Mouse (Mus musculus) embryonic facial prominence, embryonic 11.5 days (tissue): ENCODE measurements around the gene Gtf2i. TPM values are rescaled to one million over a fixed set of nuclear protein-coding genes. Genes with fewer than 3 reads are reported as not detected.
"Not testable (repeated sequence)": the region's sequence is repeated elsewhere in the genome, so short reads cannot be mapped to it uniquely, and the experiment has no call there.

Source experiments
- ATAC-seq: fragments of 200-750 bp; cut with Nextera tagmentation; replicated peaks from 2 replicates; pipeline ENCODE4 v1.8.0; 2017; ENCODE audit warnings: low read depth; ENCODE audit not compliant: insufficient number of reproducible peaks, low FRiP score, low TSS enrichment
- DNase-seq: peaks from one replicate; pipeline ENCODE4 v3.0.0-alpha.2; 2015; ENCODE audit warnings: low spot score
- H3K27ac ChIP-seq: fragments of 300-500 bp; sonication (generic); replicated peaks from 2 replicates; pipeline ENCODE4 v1.5.1; 2014; ENCODE audit warnings: mild to moderate bottlenecking, low read depth, low read length, control low read depth
- H3K27me3 ChIP-seq: fragments of 300-500 bp; sonication (generic); 2 replicates; pipeline ENCODE4 v1.6.1; 2014; ENCODE audit warnings: mild to moderate bottlenecking, low read length, moderate library complexity, mixed read lengths; ENCODE audit not compliant: control insufficient read depth, insufficient read depth
- H3K36me3 ChIP-seq: fragments of 300-500 bp; sonication (generic); replicated peaks from 2 replicates; pipeline ENCODE4 v1.6.1; 2014; ENCODE audit warnings: low read depth, mild to moderate bottlenecking, low read length, moderate library complexity, mixed read lengths; ENCODE audit not compliant: control insufficient read depth, insufficient read depth
- H3K4me1 ChIP-seq: fragments of 300-500 bp; sonication (generic); 2 replicates; pipeline ENCODE4 v1.6.1; 2014; ENCODE audit warnings: low read length, mixed read lengths; ENCODE audit not compliant: control insufficient read depth, insufficient read depth
- H3K4me2 ChIP-seq: fragments of 300-500 bp; sonication (generic); 2 replicates; pipeline ENCODE4 v1.6.1; 2014; ENCODE audit warnings: low read depth, mild to moderate bottlenecking, control low read depth, low read length, moderate library complexity
- H3K4me3 ChIP-seq: fragments of 300-500 bp; sonication (generic); 2 replicates; pipeline ENCODE4 v1.5.1; 2014; ENCODE audit warnings: low read depth, low read length, control low read depth
- H3K9ac ChIP-seq: fragments of 300-500 bp; sonication (generic); replicated peaks from 2 replicates; pipeline ENCODE4 v1.6.1; 2014; ENCODE audit warnings: mild to moderate bottlenecking, control low read depth, low read length
- H3K9me3 ChIP-seq: fragments of 300-500 bp; sonication (generic); replicated peaks from 2 replicates; pipeline ENCODE4 v1.6.1; 2016; ENCODE audit warnings: mild to moderate bottlenecking, low read length, inconsistent platforms, mixed read lengths; ENCODE audit not compliant: control insufficient read depth
- WGBS: fragments of 180-500 bp; shearing (Covaris S2); extraction: QIAGEN DNeasy Blood & Tissue Kit; methylation state at CpG from one replicate; pipeline ENCODE4 v1.1.7; 2014; 5-methylcytosine and 5-hydroxymethylcytosine counted together
- polyA plus RNA-seq: library from polyadenylated mRNA; unstranded; fragments of >200 nt; fragmentation: Nextera tagmentation; extraction: Ambion mirVana; gene quantifications from 2 replicates; pipeline ENCODE4 v1.2.1, GENCODE M21; 2014

Gene Gtf2i
- polyA plus RNA-seq: 186 and 193 TPM in 2 replicates

GRCm38 (mm10) chr5:134314688-134315622 is at the start of gene Gtf2i:
Gene Gtf2i, minus strand, starts transcription at chr5:134314760.
- Histone ChIP-seq H3K4me1 (no peaks in the 10 kb centered on the region), H3K36me3 (peaks cover 4% of the 10 kb centered on the region; the same call in 1 of the 2 replicates), H3K4me2 (peak within 1 kb of the TSS; percentile 55), H3K9ac (peak within 1 kb of the TSS; percentile 100), H3K9me3 (no peaks in the 10 kb centered on the region), H3K4me3 (peak within 1 kb of the TSS; percentile 92), H3K27ac (peak within 1 kb of the TSS; percentile 100), H3K27me3 (no peaks in the 10 kb centered on the region)
- peak; percentile 98 for DNase-seq
- WGBS: under 1% methylated on average over 40 of the region's 40 CpGs
- peak; percentile 94 for ATAC-seq

GRCm38 (mm10) chr5:134359101-134359500 is 44.5 kb upstream of the Gtf2i start:
- H3K9ac ChIP-seq: no peak overlapping the region
- no peak overlapping the region for H3K4me3 ChIP-seq
- DNase-seq (no peak), ATAC-seq (no peak)
- H3K9me3 ChIP-seq: no peaks in the 10 kb centered on the region
- no peaks in the 10 kb centered on the region for H3K27me3 ChIP-seq
- WGBS: 95% methylated on average over 4 of the region's 4 CpGs
- H3K4me1 ChIP-seq: no peaks in the 10 kb centered on the region
- no peak overlapping the region for H3K27ac ChIP-seq
- H3K4me2 ChIP-seq: no peak overlapping the region
- H3K36me3 ChIP-seq: peaks cover 19% of the 10 kb centered on the region

- H3K4me3 ChIP-seq, DNase-seq, H3K4me1 ChIP-seq, H3K27me3 ChIP-seq, ATAC-seq, H3K4me2 ChIP-seq, H3K9ac ChIP-seq, H3K9me3 ChIP-seq, H3K27ac ChIP-seq: not testable (repeated sequence)
- peaks cover 15% of the 10 kb centered on the region for H3K36me3 ChIP-seq
- 85% methylated on average over 4 of the region's 4 CpGs for WGBS
These were observed 40.8 kb upstream of the Gtf2i start for GRCm38 (mm10) chr5:134355372-134355771.

- no peaks in the 10 kb centered on the region for H3K36me3 ChIP-seq
- no peak for DNase-seq
- 61% methylated on average over 4 of the region's 4 CpGs for WGBS
- no peaks in the 10 kb centered on the region for H3K9me3 ChIP-seq
- no peak overlapping the region for H3K4me2 ChIP-seq
- ATAC-seq: no peak
- H3K27ac ChIP-seq: no peak overlapping the region
- H3K4me3 ChIP-seq: no peak overlapping the region
- H3K27me3 ChIP-seq: no peaks in the 10 kb centered on the region
- H3K9ac ChIP-seq: no peak overlapping the region
- 0 out of 2 replicates have a peak, but pooled peaks cover 3% of the 10 kb centered on the region for H3K4me1 ChIP-seq
These were observed 38.6 kb upstream of the Gtf2i start for GRCm38 (mm10) chr5:134353117-134353516.

GRCm38 (mm10) chr5:134352527-134353001 is 38.0 kb upstream of the Gtf2i start:
- Histone ChIP-seq H3K27me3 (no peaks in the 10 kb centered on the region), H3K9ac (no peak overlapping the region), H3K36me3 (no peaks in the 10 kb centered on the region), H3K4me1 (0 out of 2 replicates have a peak, but pooled peaks cover 3% of the 10 kb centered on the region), H3K4me2 (no peak overlapping the region), H3K4me3 (no peak overlapping the region), H3K27ac (no peak overlapping the region), H3K9me3 (no peaks in the 10 kb centered on the region)
- WGBS: 86% methylated on average over 3 of the region's 3 CpGs
- no peak for ATAC-seq
- no peak for DNase-seq

GRCm38 (mm10) chr5:134350660-134351059 is 36.1 kb upstream of the Gtf2i start:
- 0 out of 2 replicates have a peak overlapping the region, but pooled peaks have one; percentile 7 for H3K4me2 ChIP-seq
- H3K4me1 ChIP-seq: 0 out of 2 replicates have a peak, but pooled peaks cover 3% of the 10 kb centered on the region
- WGBS: 19% methylated on average over 10 of the region's 10 CpGs
- ATAC-seq: peak; percentile 68
- H3K4me3 ChIP-seq: no peak overlapping the region
- no peak overlapping the region for H3K27ac ChIP-seq
- H3K9me3 ChIP-seq: no peaks in the 10 kb centered on the region
- DNase-seq: peak; percentile 74
- H3K27me3 ChIP-seq: no peaks in the 10 kb centered on the region
- no peak overlapping the region for H3K9ac ChIP-seq
- no peaks in the 10 kb centered on the region for H3K36me3 ChIP-seq

- no peak for ATAC-seq
- H3K27ac ChIP-seq: no peak overlapping the region
- 76% methylated on average over 2 of the region's 2 CpGs for WGBS
These were observed 32.5 kb upstream of the Gtf2i start for GRCm38 (mm10) chr5:134347066-134347465.

GRCm38 (mm10) chr5:134345449-134345848 is 30.9 kb upstream of the Gtf2i start:
- 87% methylated on average over 9 of the region's 9 CpGs for WGBS
- no peak for DNase-seq

More at GRCm38 (mm10) chr5:134347066-134347465, 32.5 kb upstream of the Gtf2i start:
- DNase-seq: no peak
- Histone ChIP-seq H3K27me3 (no peaks in the 10 kb centered on the region), H3K9ac (no peak overlapping the region), H3K4me2 (no peak overlapping the region), H3K9me3 (no peaks in the 10 kb centered on the region), H3K4me3 (no peak overlapping the region), H3K36me3 (no peaks in the 10 kb centered on the region), H3K4me1 (0 out of 2 replicates have a peak, but pooled peaks cover 3% of the 10 kb centered on the region)

More at GRCm38 (mm10) chr5:134345449-134345848, 30.9 kb upstream of the Gtf2i start:
- no peak overlapping the region for H3K4me2 ChIP-seq
- H3K9me3 ChIP-seq: no peaks in the 10 kb centered on the region
- 0 out of 2 replicates have a peak, but pooled peaks cover under 1% of the 10 kb centered on the region for H3K4me1 ChIP-seq
- no peaks in the 10 kb centered on the region for H3K36me3 ChIP-seq
- no peak for ATAC-seq
- H3K27me3 ChIP-seq: no peaks in the 10 kb centered on the region
- no peak overlapping the region for H3K4me3 ChIP-seq
- H3K9ac ChIP-seq: no peak overlapping the region
- H3K27ac ChIP-seq: no peak overlapping the region
